Mouse (Mus musculus): ENCODE data around the gene Vav3. TPM values are rescaled to one million over a fixed set of nuclear protein-coding genes. Genes with fewer than 3 reads are reported as not detected.

Vav3 gene
- polyA plus RNA-seq, 1 experiment from 2014 or later: 18.9 TPM

DNA sequence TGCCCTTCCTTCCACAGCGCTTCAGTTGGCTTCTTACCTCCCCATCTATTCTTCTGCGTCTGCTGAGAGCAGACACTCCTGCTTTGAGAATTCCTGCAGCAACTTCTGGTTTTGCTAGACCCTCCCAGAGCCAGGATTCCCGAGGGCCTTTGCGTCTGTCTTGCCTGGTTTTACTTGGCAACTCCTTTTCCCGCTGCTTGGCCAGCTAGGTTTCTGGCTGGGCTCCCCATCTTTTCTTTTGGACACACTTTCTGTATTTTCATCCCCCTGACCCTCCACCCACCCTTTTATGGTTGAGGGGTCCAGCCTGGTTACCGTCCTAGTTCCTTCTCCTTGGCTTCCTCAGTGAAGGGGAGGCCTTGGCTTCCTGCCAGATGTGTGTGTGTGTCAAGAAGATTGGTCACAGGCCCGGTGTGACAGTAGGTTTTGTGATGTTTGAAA, 26.0 kb downstream of the Vav3 start:
- WGBS: 45% methylated on average over 7 of the region's 7 CpGs
- H3K4me1 ChIP-seq (ENCODE audit: control insufficient read depth, insufficient read depth, low read length): peaks cover 5% of the 10 kb centered on the region; the same call in 1 of the 2 replicates
- H3K4me2 ChIP-seq (ENCODE audit: low read depth, low read length): no peak overlapping the region
- no peaks in the 10 kb centered on the region for H3K9me3 ChIP-seq (ENCODE audit: control insufficient read depth, low read length)
- ATAC-seq: no peak
- H3K27me3 ChIP-seq (replicated peaks; ENCODE audit: control insufficient read depth, insufficient read depth, low read length): no peaks in the 10 kb centered on the region
- H3K4me3 ChIP-seq (ENCODE audit: low read length): no peak overlapping the region
- no peak overlapping the region for H3K9ac ChIP-seq (ENCODE audit: low read depth, low read length)
- no peaks in the 10 kb centered on the region for H3K36me3 ChIP-seq (ENCODE audit: control insufficient read depth, insufficient read depth, low read length)
- no peak overlapping the region for H3K27ac ChIP-seq (ENCODE audit: low read length)

DNA sequence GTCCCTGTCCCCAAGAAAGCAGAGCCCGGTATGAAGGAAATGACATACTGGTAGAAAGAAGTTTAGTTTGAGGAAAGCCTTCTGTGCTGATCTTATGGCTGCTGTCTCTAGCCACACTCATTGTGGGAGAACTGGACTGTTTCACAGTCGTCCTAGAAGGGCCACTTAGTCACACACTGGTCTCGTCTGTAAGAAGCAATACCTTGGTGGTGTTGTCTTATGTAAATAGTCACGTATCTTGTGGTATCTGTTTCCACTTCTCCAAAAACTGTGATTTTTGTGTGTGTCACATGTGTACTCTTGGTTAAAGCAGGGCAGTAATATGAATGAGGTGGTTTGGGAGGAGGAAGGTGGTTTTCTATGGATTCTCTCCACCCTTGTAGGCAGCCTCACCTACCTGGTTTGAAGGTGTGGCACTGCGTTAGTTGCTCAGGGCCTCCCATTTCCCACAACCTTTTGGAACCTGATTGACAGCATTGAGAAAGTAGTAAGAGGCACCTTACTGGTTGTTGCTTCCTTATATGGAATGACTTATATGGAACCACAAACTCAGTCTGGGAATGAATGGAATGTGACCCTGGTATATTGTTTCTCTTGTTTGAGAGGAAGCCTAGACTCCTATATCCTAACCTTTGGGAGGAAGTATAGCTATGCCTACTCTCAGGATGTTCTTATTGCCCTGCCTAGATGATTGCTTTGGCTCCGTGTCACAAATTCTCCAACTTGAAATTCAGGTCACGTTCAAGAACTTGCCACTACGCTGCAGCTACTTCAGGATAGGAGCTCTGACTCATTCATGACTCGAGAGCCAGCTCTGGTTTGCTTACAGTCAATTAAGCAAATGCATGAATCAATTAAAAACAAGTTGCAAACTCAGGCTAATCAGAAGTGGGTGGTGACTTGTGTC, 28.2 kb downstream of the Vav3 start:
- H3K4me3 ChIP-seq (ENCODE audit: low read length): no peak overlapping the region
- H3K36me3 ChIP-seq (ENCODE audit: control insufficient read depth, insufficient read depth, low read length): no peaks in the 10 kb centered on the region
- no peak overlapping the region for H3K27ac ChIP-seq (ENCODE audit: low read length)
- WGBS: 63% methylated on average over 9 of the region's 9 CpGs
- no peaks in the 10 kb centered on the region for H3K9me3 ChIP-seq (ENCODE audit: control insufficient read depth, low read length)
- no peak overlapping the region for H3K4me2 ChIP-seq (ENCODE audit: low read depth, low read length)
- peaks cover 5% of the 10 kb centered on the region; the same call in 1 of the 2 replicates for H3K4me1 ChIP-seq (ENCODE audit: control insufficient read depth, insufficient read depth, low read length)
- no peaks in the 10 kb centered on the region for H3K27me3 ChIP-seq (replicated peaks; ENCODE audit: control insufficient read depth, insufficient read depth, low read length)
- peak; percentile 91 for ATAC-seq
- H3K9ac ChIP-seq (ENCODE audit: low read depth, low read length): no peak overlapping the region

- Histone ChIP-seq H3K4me3 (ENCODE audit: low read length) (no peak overlapping the region), H3K27me3 (replicated peaks; ENCODE audit: control insufficient read depth, insufficient read depth, low read length) (no peaks in the 10 kb centered on the region), H3K36me3 (ENCODE audit: control insufficient read depth, insufficient read depth, low read length) (no peaks in the 10 kb centered on the region), H3K4me1 (ENCODE audit: control insufficient read depth, insufficient read depth, low read length) (peaks cover 5% of the 10 kb centered on the region; the same call in 1 of the 2 replicates), H3K9me3 (ENCODE audit: control insufficient read depth, low read length) (no peaks in the 10 kb centered on the region), H3K27ac (ENCODE audit: low read length) (no peak overlapping the region), H3K4me2 (ENCODE audit: low read depth, low read length) (no peak overlapping the region), H3K9ac (ENCODE audit: low read depth, low read length) (no peak overlapping the region)
- no peak for ATAC-seq
- WGBS: no CpG with 5 or more reads among the region's 1 CpGs
Observed at GRCm38 (mm10) chr3:109371576-109371975, 31.1 kb downstream of the Vav3 start.

DNA sequence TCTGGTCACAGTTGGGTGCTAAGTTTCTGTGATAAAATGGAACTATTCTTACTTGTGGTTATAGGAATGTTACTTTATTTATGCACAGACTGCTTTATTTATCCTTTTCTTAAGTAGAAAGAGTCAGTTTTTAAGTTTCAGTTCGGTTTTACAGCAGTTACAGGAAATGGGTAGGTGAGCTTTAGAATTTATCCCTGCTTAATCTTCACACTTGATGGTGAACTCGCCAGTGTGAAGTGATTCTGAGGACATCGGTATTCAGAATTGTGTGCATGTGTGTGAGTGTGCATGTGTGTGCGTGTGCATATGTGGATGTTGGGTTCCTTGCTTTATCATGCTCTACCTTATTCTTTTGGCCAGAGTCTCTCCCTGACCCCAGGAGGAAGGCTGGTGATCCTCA, 32.2 kb downstream of the Vav3 start:
- H3K4me2 ChIP-seq (ENCODE audit: low read depth, low read length): no peak overlapping the region
- 79% methylated on average over 4 of the region's 4 CpGs for WGBS
- H3K27ac ChIP-seq (ENCODE audit: low read length): no peak overlapping the region
- H3K4me3 ChIP-seq (ENCODE audit: low read length): no peak overlapping the region
- no peak for ATAC-seq
- H3K27me3 ChIP-seq (replicated peaks; ENCODE audit: control insufficient read depth, insufficient read depth, low read length): no peaks in the 10 kb centered on the region
- no peak overlapping the region for H3K9ac ChIP-seq (ENCODE audit: low read depth, low read length)
- no peaks in the 10 kb centered on the region for H3K9me3 ChIP-seq (ENCODE audit: control insufficient read depth, low read length)
- H3K4me1 ChIP-seq (ENCODE audit: control insufficient read depth, insufficient read depth, low read length): peaks cover 5% of the 10 kb centered on the region; the same call in 1 of the 2 replicates
- no peaks in the 10 kb centered on the region for H3K36me3 ChIP-seq (ENCODE audit: control insufficient read depth, insufficient read depth, low read length)

DNA sequence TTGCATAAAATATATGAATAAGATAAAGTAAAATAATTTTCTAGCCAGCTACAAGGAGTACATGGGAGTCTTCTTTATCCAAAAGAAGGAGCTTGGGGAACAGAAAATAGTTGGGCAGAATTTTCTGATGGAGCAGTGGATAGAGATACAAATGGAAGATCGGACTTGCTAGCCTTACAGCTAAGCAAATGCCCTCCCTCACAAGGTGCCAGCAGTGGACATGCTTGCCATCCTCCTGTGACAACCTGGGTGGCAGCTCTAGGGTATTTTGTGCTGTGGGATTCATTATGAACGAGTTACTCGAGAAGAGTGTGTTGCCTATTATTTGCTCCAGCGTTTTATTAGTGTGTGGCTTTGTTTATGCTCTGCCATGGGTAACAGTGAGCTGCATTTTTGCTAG, 37.8 kb downstream of the Vav3 start:
- Histone ChIP-seq H3K36me3 (ENCODE audit: control insufficient read depth, insufficient read depth, low read length) (no peaks in the 10 kb centered on the region), H3K4me2 (ENCODE audit: low read depth, low read length) (no peak overlapping the region), H3K9me3 (ENCODE audit: control insufficient read depth, low read length) (no peaks in the 10 kb centered on the region), H3K9ac (ENCODE audit: low read depth, low read length) (no peak overlapping the region), H3K4me1 (ENCODE audit: control insufficient read depth, insufficient read depth, low read length) (no peaks in the 10 kb centered on the region), H3K4me3 (ENCODE audit: low read length) (no peak overlapping the region), H3K27ac (ENCODE audit: low read length) (no peak overlapping the region), H3K27me3 (replicated peaks; ENCODE audit: control insufficient read depth, insufficient read depth, low read length) (no peaks in the 10 kb centered on the region)
- 70% methylated on average over 4 of the region's 4 CpGs for WGBS
- ATAC-seq: no peak

- no peak overlapping the region for H3K9ac ChIP-seq (ENCODE audit: low read depth, low read length)
- no peak overlapping the region for H3K4me2 ChIP-seq (ENCODE audit: low read depth, low read length)
- no peaks in the 10 kb centered on the region for H3K36me3 ChIP-seq (ENCODE audit: control insufficient read depth, insufficient read depth, low read length)
- H3K9me3 ChIP-seq (ENCODE audit: control insufficient read depth, low read length): no peaks in the 10 kb centered on the region
- H3K27me3 ChIP-seq (replicated peaks; ENCODE audit: control insufficient read depth, insufficient read depth, low read length): no peaks in the 10 kb centered on the region
- no peak for ATAC-seq
- no peak overlapping the region for H3K4me3 ChIP-seq (ENCODE audit: low read length)
- no peak overlapping the region for H3K27ac ChIP-seq (ENCODE audit: low read length)
- 77% methylated on average over 6 of the region's 6 CpGs for WGBS
- H3K4me1 ChIP-seq (ENCODE audit: control insufficient read depth, insufficient read depth, low read length): no peaks in the 10 kb centered on the region
Observed at GRCm38 (mm10) chr3:109378684-109379083, 38.2 kb downstream of the Vav3 start.

- Histone ChIP-seq H3K9ac (ENCODE audit: low read depth, low read length) (no peak overlapping the region), H3K27ac (ENCODE audit: low read length) (no peak overlapping the region), H3K4me3 (ENCODE audit: low read length) (no peak overlapping the region), H3K9me3 (ENCODE audit: control insufficient read depth, low read length) (no peaks in the 10 kb centered on the region), H3K4me2 (ENCODE audit: low read depth, low read length) (no peak overlapping the region), H3K36me3 (ENCODE audit: control insufficient read depth, insufficient read depth, low read length) (no peaks in the 10 kb centered on the region), H3K4me1 (ENCODE audit: control insufficient read depth, insufficient read depth, low read length) (no peaks in the 10 kb centered on the region), H3K27me3 (replicated peaks; ENCODE audit: control insufficient read depth, insufficient read depth, low read length) (no peaks in the 10 kb centered on the region)
- WGBS: 83% methylated on average over 10 of the region's 10 CpGs
- ATAC-seq: no peak
Observed at GRCm38 (mm10) chr3:109388730-109389129, 48.3 kb downstream of the Vav3 start.

DNA sequence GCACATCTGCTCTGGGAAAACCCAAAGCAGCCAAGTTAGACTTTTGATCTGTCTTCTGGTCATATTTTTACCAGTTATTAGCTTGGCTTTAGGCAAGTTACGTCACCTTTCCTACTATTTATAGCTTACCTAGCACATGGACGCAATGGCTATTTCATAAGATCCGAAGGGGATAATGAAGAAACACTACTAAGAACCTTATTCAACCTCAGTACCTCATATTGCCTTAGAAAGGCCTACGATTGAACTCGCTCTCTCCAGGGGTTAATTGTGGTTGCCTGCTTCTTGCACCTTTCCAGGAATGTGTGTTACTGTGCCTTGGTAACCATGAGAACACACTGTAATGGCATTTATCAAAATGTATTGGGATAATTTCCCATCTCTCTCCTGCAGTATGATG, 61.1 kb downstream of the Vav3 start:
- no peaks in the 10 kb centered on the region for H3K27me3 ChIP-seq (replicated peaks; ENCODE audit: control insufficient read depth, insufficient read depth, low read length)

GRCm38 (mm10) chr3:109411294-109411693, 70.8 kb downstream of the Vav3 start:
- no peak overlapping the region for H3K4me2 ChIP-seq (ENCODE audit: low read depth, low read length)
- 83% methylated on average over 3 of the region's 3 CpGs for WGBS
- ATAC-seq: no peak

More for the DNA sequence above, 61.1 kb downstream of the Vav3 start:
- no peak overlapping the region for H3K27ac ChIP-seq (ENCODE audit: low read length)
- H3K9me3 ChIP-seq (ENCODE audit: control insufficient read depth, low read length): no peaks in the 10 kb centered on the region
- H3K4me3 ChIP-seq (ENCODE audit: low read length): no peak overlapping the region
- no peaks in the 10 kb centered on the region for H3K4me1 ChIP-seq (ENCODE audit: control insufficient read depth, insufficient read depth, low read length)
- H3K36me3 ChIP-seq (ENCODE audit: control insufficient read depth, insufficient read depth, low read length): no peaks in the 10 kb centered on the region
- 86% methylated on average over 5 of the region's 5 CpGs for WGBS
- H3K9ac ChIP-seq (ENCODE audit: low read depth, low read length): no peak overlapping the region
- H3K4me2 ChIP-seq (ENCODE audit: low read depth, low read length): no peak overlapping the region
- no peak for ATAC-seq

More at GRCm38 (mm10) chr3:109411294-109411693, 70.8 kb downstream of the Vav3 start:
- Histone ChIP-seq H3K4me1 (ENCODE audit: control insufficient read depth, insufficient read depth, low read length) (no peaks in the 10 kb centered on the region), H3K36me3 (ENCODE audit: control insufficient read depth, insufficient read depth, low read length) (no peaks in the 10 kb centered on the region), H3K4me3 (ENCODE audit: low read length) (no peak overlapping the region), H3K27me3 (replicated peaks; ENCODE audit: control insufficient read depth, insufficient read depth, low read length) (no peaks in the 10 kb centered on the region), H3K9me3 (ENCODE audit: control insufficient read depth, low read length) (no peaks in the 10 kb centered on the region), H3K27ac (ENCODE audit: low read length) (no peak overlapping the region), H3K9ac (ENCODE audit: low read depth, low read length) (no peak overlapping the region)
